17 mouse cellular contexts compared by ENCODE assay signal in the genomic region with DNA sequence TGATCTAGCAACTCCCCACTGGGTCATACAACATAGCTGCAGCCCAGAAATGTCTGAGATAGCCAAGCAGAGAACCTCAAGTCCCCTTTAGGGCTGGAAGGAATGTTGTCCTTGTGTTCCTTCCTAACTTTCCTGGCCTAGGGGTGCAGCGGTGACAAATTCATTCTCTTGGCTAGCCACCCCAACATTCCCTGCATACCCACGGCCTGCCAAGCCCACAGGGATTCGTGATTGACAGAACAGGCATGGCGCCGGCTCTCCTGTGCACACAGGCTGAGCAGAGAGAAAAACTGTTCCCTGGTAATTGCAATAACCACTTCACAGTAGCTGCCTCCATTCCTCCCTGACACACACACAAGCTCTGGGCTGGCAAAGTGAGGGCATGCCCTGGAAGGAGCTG.
DNase-seq lines count a peak whose midpoint lies in the region; ATAC-seq and TF ChIP-seq lines count a peak whose summit lies in the region.
"Had no signal": no experiment of that assay in that cellular context is flagged by ENCODE, and none has a peak within 500 bp of the region (broad histone marks: within the 10 kb centered on the region; RNA-seq: fewer than 3 reads in every experiment).

No protein-coding gene starts in this region.

- H3K4me2 ChIP-seq in lung, postnatal 0 days (replicated peaks; ENCODE audit: low read depth, low read length): no peak overlapping the region
- H3K4me2 ChIP-seq: hindbrain, embryonic 14.5 days; lung, embryonic 15.5 days; midbrain, embryonic 12.5 days had no signal

- no peak overlapping the region for H3K27ac ChIP-seq in lung, postnatal 0 days (ENCODE audit: low read length)
- H3K27ac ChIP-seq in limb, embryonic 10.5 days: no peak overlapping the region
- H3K27ac ChIP-seq: hindbrain, embryonic 14.5 days; layer of hippocampus, adult 2 months; lung, embryonic 15.5 days; midbrain, embryonic 12.5 days had no signal

- DNase-seq in gastrocnemius, adult 18-20 months (ENCODE audit: low spot score): peak; percentile 6
- DNase-seq in gastrocnemius, postnatal 4 days (ENCODE audit: low spot score in 2 of 2): no peak
- no peak for DNase-seq in lung, postnatal 0 days (ENCODE audit: low spot score)
- DNase-seq in lung, postnatal 4 days: no peak
- peak; percentile 17 for DNase-seq in heart, adult 8-10 months (ENCODE audit: low spot score)
- DNase-seq in heart, postnatal 4 days: peak; percentile 50
- no peak for DNase-seq in limb, embryonic 10.5 days (ENCODE audit: low spot score)
- no peak for DNase-seq in thymus, postnatal 25 days
- DNase-seq: embryo, embryonic 11 days; liver had no signal

- H3K4me3 ChIP-seq in lung, postnatal 0 days (ENCODE audit: low read depth, low read length): no peak overlapping the region
- H3K4me3 ChIP-seq in limb, embryonic 10.5 days: no peak overlapping the region
- H3K4me3 ChIP-seq: erythroblast, embryonic 14.5 days; layer of hippocampus, adult 2 months; lung, embryonic 15.5 days; midbrain, embryonic 12.5 days; myocyte had no signal

- no peaks in the 10 kb centered on the region for H3K4me1 ChIP-seq in lung, postnatal 0 days (ENCODE audit: insufficient read depth, low read depth, low read length)
- H3K4me1 ChIP-seq in limb, embryonic 10.5 days: peaks cover 5% of the 10 kb centered on the region; the same call in 1 of the 2 replicates
- H3K4me1 ChIP-seq: lung, embryonic 15.5 days; midbrain, embryonic 12.5 days had no signal

- WGBS in lung, postnatal 0 days: 44% methylated on average over 5 of the region's 5 CpGs
- 84% methylated on average over 5 of the region's 5 CpGs for WGBS in limb, embryonic 10.5 days

- ATAC-seq in lung, postnatal 0 days: peak; percentile 28
- ATAC-seq: intestine, postnatal 0 days had no signal

- no peak for TF ChIP-seq CTCF in lung, postnatal 0 days (IDR thresholded peaks at IDR 0.05)

- no peaks in the 10 kb centered on the region for H3K27me3 ChIP-seq in lung, postnatal 0 days (replicated peaks; ENCODE audit: insufficient read depth, low read length)
- no peaks in the 10 kb centered on the region for H3K27me3 ChIP-seq in limb, embryonic 10.5 days (ENCODE audit: low read depth, poor library complexity, severe bottlenecking)
- H3K27me3 ChIP-seq: lung, embryonic 15.5 days; midbrain, embryonic 12.5 days had no signal

- no peak overlapping the region for H3K9ac ChIP-seq in lung, postnatal 0 days (replicated peaks; ENCODE audit: low read depth)
- H3K9ac ChIP-seq: hindbrain, embryonic 14.5 days; lung, embryonic 15.5 days; midbrain, embryonic 12.5 days had no signal

- no peaks in the 10 kb centered on the region for H3K36me3 ChIP-seq in lung, postnatal 0 days (ENCODE audit: insufficient read depth, low read length)
- H3K36me3 ChIP-seq in limb, embryonic 10.5 days: no peaks in the 10 kb centered on the region
- H3K36me3 ChIP-seq: lung, embryonic 15.5 days; midbrain, embryonic 12.5 days had no signal

- no peak for TF ChIP-seq EP300 in lung, postnatal 0 days (IDR thresholded peaks at IDR 0.05)

- no peaks in the 10 kb centered on the region for H3K9me3 ChIP-seq in lung, postnatal 0 days (ENCODE audit: low read length)
- H3K9me3 ChIP-seq in limb, embryonic 10.5 days (replicated peaks): no peaks in the 10 kb centered on the region
- H3K9me3 ChIP-seq: lung, embryonic 15.5 days; midbrain, embryonic 12.5 days had no signal

Comparison
In these comparisons a context has a peak if more than half of its experiments do, and no peak if none do; other contexts are left out.
1. DNase-seq: peak in gastrocnemius, adult 18-20 months (single experiment), heart, adult 8-10 months (single experiment) and heart, postnatal 4 days (single experiment); none in gastrocnemius, postnatal 4 days (0 of 2), lung, postnatal 0 days (single experiment), lung, postnatal 4 days (0 of 2), limb, embryonic 10.5 days (single experiment) and thymus, postnatal 25 days (single experiment).